Mouse (Mus musculus) adrenal gland, postnatal 0 days (tissue): ENCODE data around the gene Slc2a10. TPM values are rescaled to one million over a fixed set of nuclear protein-coding genes. Genes with fewer than 3 reads are reported as not detected.

Experiments
- polyA plus RNA-seq: library from polyadenylated mRNA; unstranded; fragments of >200 nt; fragmentation: Nextera tagmentation; extraction: Ambion mirVana; gene quantifications from 2 replicates; pipeline ENCODE4 v1.2.1, GENCODE M21; 2015

The Slc2a10 gene
- polyA plus RNA-seq = 2.5 and 3.0 TPM in 2 replicates

DNA sequence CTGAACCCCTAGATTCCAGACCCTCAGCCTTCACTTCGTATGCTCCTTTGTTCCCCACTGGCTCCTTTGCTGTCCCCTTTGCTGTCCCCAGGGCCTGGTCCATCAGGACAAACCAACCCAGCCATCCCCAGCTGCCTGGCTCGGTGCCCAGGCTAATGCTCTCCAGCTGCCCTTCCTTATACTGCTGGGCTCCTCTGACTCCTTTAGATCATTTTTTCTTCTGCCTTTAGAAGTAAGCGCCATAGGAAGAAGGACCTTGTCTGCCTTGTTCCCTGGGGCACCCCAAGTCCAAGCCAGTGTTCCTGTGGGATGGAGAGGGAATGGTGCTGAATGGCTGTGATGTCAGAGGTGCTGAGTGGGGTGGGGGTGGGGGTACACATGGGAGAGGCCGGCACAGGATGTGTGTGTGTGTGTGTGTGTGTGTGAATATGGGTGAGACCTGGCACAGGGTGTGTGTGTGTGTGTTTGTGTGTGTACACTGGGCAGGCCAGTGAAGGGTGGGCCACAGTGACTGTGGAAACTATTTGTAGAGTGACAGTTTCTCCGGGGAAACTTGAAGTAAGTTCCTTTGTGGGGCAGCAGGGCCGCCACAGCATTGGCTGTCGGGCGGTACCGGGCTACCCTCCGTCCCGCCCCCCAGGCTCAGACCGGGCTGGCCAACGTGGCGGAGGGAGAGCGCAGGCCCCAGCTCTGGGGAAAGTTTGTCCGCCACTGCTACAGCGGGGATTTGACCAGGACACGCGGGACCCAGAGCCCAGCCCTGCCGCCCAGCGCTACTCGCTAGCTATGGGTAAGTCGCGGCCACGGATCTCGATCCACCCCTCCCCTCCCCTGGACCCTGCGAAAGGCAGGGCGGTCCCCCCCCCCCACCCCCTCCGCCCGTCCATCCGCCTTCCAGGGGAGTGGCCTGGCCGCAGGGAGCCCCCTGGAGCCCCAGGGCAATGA is at the start of gene Slc2a10:
Gene Slc2a10, plus strand, starts transcription at position 529 of the 945 bp plus-strand sequence.

DNA sequence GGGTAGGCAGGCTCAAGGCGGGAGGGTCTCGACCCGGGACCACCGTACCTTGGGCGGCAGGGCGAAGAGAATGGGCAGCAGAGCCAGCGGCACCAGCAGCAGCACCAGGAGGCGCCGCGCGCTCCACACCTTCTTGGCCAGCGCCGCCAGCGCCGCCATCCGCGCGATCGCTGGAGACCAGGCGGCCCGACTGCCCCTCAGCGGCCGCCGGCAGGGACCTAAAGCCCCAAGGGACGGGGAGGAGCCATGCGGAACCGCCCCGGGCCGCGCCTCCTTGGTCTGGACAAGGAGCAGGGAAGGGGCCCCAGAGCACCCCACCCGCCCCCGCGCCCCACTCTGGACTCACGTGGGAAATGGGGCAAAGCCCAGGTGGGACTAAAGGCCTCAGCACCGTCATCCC is 30.6 kb upstream of the Slc2a10 start, which contains the start of gene Slc13a3:
Gene Slc13a3, minus strand, starts transcription at position 228 of the 400 bp plus-strand sequence.

DNA sequence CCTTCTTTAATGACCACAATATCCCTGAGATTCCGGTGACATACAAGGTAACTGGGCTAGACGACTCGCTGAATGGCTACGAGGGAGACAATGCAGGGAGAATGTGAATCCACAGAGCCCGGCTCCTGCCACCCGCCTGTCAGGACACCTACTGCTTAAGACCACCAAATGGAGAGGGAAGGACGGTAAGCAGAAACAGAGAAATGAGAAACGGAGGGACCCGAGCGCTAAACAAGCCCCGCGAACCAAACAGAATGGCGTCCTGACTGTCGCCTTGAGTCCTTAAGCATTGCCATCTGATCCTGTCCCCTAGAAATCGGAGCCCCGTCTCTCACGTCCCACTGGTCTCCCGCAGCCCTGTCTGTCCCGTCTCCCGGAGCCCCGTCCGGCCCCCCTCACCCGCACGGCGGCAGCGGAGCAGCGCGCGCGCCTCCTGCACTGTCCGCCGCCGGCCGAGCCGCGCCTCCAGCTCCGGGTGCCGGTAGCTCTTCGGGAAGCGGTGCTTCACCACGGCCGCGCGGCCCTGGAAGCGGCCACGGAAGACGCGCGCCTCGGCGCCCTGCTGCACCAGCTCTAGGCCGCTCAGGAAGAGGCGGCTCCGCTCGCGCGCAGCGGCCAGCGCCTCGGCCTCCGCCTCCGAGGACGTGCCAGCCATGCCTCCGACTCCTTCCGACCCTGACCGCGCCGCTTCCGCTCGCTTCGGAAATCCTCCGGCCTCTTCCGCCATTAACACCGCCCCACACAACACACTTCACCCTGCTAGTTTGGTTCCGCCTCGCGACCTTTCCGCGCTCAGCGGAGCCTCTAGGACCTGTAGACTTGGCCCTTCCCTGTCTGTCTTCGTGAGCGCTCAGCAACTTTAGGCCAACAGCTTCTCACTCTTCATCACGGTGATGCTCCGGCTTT is 10.7 kb upstream of the Slc2a10 start, which contains the start of gene Trp53rka:
Gene Trp53rka, minus strand, starts transcription at position 677 of the 906 bp plus-strand sequence.

Other genes with a start within 250 kb of the Slc2a10 start
- 39.6 and 61.9 TPM in 2 replicates for gene Slc35c2, start 215.9 kb upstream of the Slc2a10 start, polyA plus RNA-seq
- 34.6 and 35.7 TPM in 2 replicates for gene Elmo2, start 177.3 kb upstream of the Slc2a10 start, polyA plus RNA-seq
- 0.14 and 0.71 TPM in 2 replicates for gene Zfp663, start 135.1 kb upstream of the Slc2a10 start, polyA plus RNA-seq
- 2.5 and 2.8 TPM in 2 replicates for gene Zfp334, start 115.5 kb upstream of the Slc2a10 start, polyA plus RNA-seq
- 0.28 and 0.44 TPM in 2 replicates for gene Ocstamp, start 103.4 kb upstream of the Slc2a10 start, polyA plus RNA-seq
- 1.3 and 2.1 TPM in 2 replicates for gene Slc13a3, start 30.6 kb upstream of the Slc2a10 start, polyA plus RNA-seq
- 19.8 and 20.4 TPM in 2 replicates for gene Trp53rka, start 10.5 kb upstream of the Slc2a10 start, polyA plus RNA-seq
- 5.0 and 7.5 TPM in 2 replicates for gene Eya2, start 91.2 kb downstream of the Slc2a10 start, polyA plus RNA-seq